Mouse (Mus musculus) C2C12 (cell line): ENCODE data around the gene Tnc. TPM values are rescaled to one million over a fixed set of nuclear protein-coding genes. Genes with fewer than 3 reads are reported as not detected.

ENCODE experiments used
- H3K27me3 ChIP-seq: one replicate; pipeline ENCODE4 v1.6.1; 2011; ENCODE audit not compliant: control insufficient read depth, insufficient read depth, insufficient read length
- H3K36me3 ChIP-seq: one replicate; pipeline ENCODE4 v1.6.1; 2011; ENCODE audit not compliant: control insufficient read depth, insufficient read depth
- H3K4me3 ChIP-seq: one replicate; pipeline ENCODE4 v1.5.1; 2011; ENCODE audit warnings: mild to moderate bottlenecking, control low read depth; ENCODE audit not compliant: poor library complexity, insufficient read depth, severe bottlenecking
- H3K79me2 ChIP-seq: one replicate; pipeline ENCODE4 v1.6.1; 2011; ENCODE audit not compliant: control insufficient read depth, insufficient read depth
- H3K79me3 ChIP-seq: one replicate; pipeline ENCODE4 v1.6.1; 2011; ENCODE audit warnings: low read depth, control low read depth
- H3ac ChIP-seq: one replicate; pipeline ENCODE3; 2011; ENCODE audit warnings: low read depth; ENCODE audit not compliant: control insufficient read depth, insufficient read length
- CEBPB ChIP-seq: IDR thresholded peaks from one replicate; pipeline ENCODE4 v1.6.1; 2011; ENCODE audit warnings: low read depth, mild to moderate bottlenecking, control low read depth, moderate library complexity
- CTCF ChIP-seq: IDR thresholded peaks from one replicate; pipeline ENCODE4 v1.5.1; 2011; ENCODE audit not compliant: control insufficient read depth, insufficient read depth, insufficient read length
- FOSL1 ChIP-seq: IDR thresholded peaks from one replicate; pipeline ENCODE4 v1.8.0; 2011; ENCODE audit warnings: mild to moderate bottlenecking, low read length; ENCODE audit not compliant: poor library complexity, insufficient read depth, severe bottlenecking
- MAX ChIP-seq: IDR thresholded peaks from one replicate; pipeline ENCODE4 v1.6.1; 2011; ENCODE audit warnings: mild to moderate bottlenecking, control low read depth
- MYOD1 ChIP-seq: IDR thresholded peaks from one replicate; pipeline ENCODE4 v1.6.1; 2011; ENCODE audit warnings: low read depth; ENCODE audit not compliant: control insufficient read depth, insufficient read length
- MYOG ChIP-seq: IDR thresholded peaks from one replicate; pipeline ENCODE4 v1.6.1; 2011; ENCODE audit not compliant: control insufficient read depth, insufficient read length; ENCODE audit errors: extremely low read depth
- USF1 ChIP-seq: IDR thresholded peaks from one replicate; pipeline ENCODE4 v1.6.1; 2011; ENCODE audit warnings: low read depth, mild to moderate bottlenecking, control low read depth, moderate library complexity
- polyA plus RNA-seq: library from polyadenylated mRNA; unstranded; fragments of >200 nt; fragmentation: generic; extraction: Trizol; gene quantifications from one replicate; pipeline ENCODE4 v1.2.1, GENCODE M21; 2012; ENCODE audit warnings: missing spikeins

Gene Tnc
- polyA plus RNA-seq, 1 experiment: 29.5 TPM

DNA sequence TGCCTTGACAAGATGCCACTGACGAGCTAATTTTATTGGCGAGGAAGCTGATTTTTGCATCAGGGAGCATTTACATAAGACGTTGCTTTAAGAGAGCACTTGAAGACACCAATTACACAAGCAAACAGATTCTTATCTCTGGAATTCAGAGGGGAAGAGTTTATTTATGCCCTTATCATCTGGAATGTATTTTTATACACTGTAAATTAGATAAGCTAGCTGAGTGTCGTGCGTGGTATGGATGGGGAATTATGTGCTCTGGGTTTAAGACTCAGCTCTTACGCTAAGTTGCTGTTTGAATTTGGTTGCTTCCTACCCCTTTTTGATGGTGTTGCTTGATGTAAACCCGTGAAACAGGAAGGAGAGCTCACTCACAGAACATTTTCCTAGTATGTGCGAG, 130.1 kb downstream of the Tnc start:
- H3K79me3 ChIP-seq: no peaks in the 10 kb centered on the region
- TF ChIP-seq MYOD1 (no peak), FOSL1 (no peak), CEBPB (no peak), MAX (no peak), USF1 (no peak), CTCF (no peak), MYOG (no peak)
- H3K27me3 ChIP-seq: no peaks in the 10 kb centered on the region
- no peak overlapping the region for H3ac ChIP-seq
- H3K36me3 ChIP-seq: no peaks in the 10 kb centered on the region
- no peaks in the 10 kb centered on the region for H3K79me2 ChIP-seq
- no peak overlapping the region for H3K4me3 ChIP-seq

DNA sequence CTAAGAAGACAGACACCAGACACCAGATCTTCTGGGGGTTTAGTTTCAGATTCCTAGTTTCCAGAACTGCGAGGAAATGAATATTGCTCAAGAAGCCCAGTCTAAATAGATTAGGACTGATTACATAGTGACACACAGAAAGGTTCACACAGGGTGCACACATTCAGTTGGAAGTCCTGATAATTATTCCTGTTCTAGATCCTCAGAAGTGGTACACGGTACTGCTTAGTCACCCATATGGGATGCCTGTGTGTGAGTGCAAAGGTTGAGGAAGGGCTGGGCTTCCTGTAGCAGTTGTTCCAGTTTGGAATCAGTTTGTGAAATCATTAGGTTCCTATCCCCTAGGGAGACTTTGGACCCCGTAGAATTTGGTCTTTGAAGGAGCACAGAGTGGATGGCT, 130.5 kb downstream of the Tnc start:
- Histone ChIP-seq H3K79me3 (no peaks in the 10 kb centered on the region), H3K4me3 (no peak overlapping the region), H3K27me3 (no peaks in the 10 kb centered on the region), H3ac (no peak overlapping the region), H3K36me3 (no peaks in the 10 kb centered on the region), H3K79me2 (no peaks in the 10 kb centered on the region)
- TF ChIP-seq MYOG (no peak), FOSL1 (no peak), CEBPB (no peak), MYOD1 (no peak), CTCF (no peak), USF1 (no peak), MAX (no peak)

Other genes starting within 250 kb of the Tnc start
- not detected for gene Tnfsf8, start 185.7 kb downstream of the Tnc start, polyA plus RNA-seq